Mouse (Mus musculus): ENCODE results near the gene Tex29.

GRCm38 (mm10) chr8:11807361-11807760 lies 32.9 kb upstream of the Tex29 start:
- no peak for TF ChIP-seq GATA1 (IDR thresholded peaks at IDR 0.05; ENCODE audit: low read length)
- TF ChIP-seq TAL1 (IDR thresholded peaks at IDR 0.05; ENCODE audit: low read length), result no peak
